Mouse (Mus musculus) adrenal gland, postnatal 10 days (tissue): ENCODE data around the gene 1700122O11Rik. TPM values are rescaled to one million over a fixed set of nuclear protein-coding genes. Genes with fewer than 3 reads are reported as not detected.

Experiments
- total RNA-seq, 2 experiments: library from RNA; stranded (reverse); gene quantifications; 2 replicates each; pipeline ENCODE4 v1.2.3; 2021

1700122O11Rik gene
- total RNA-seq, 2 experiments from 2014 or later = not detected

Other genes with a start within 250 kb of the 1700122O11Rik start
- gene Mdfi, start 203.6 kb downstream of the 1700122O11Rik start, total RNA-seq = 1 to 10 TPM; 4.2 to 5.3 TPM
- 10 to 100 TPM; 24.8 to 25.6 TPM for gene Foxp4, start 113.6 kb downstream of the 1700122O11Rik start, total RNA-seq
- gene 1700067P10Rik, start 51.0 kb upstream of the 1700122O11Rik start, total RNA-seq = not detected
- under 1 TPM; 0.27 to 0.45 TPM for gene 9830107B12Rik, start 108.0 kb upstream of the 1700122O11Rik start, total RNA-seq
- gene A530064D06Rik, start 129.0 kb upstream of the 1700122O11Rik start, total RNA-seq = under 1 TPM; 0.24 to 0.33 TPM
- gene Trem1, start 194.5 kb upstream of the 1700122O11Rik start, total RNA-seq = under 1 TPM; 0.09 to 0.42 TPM
- under 1 TPM; 0.70 to 0.72 TPM for gene Trem3, start 209.5 kb upstream of the 1700122O11Rik start, total RNA-seq
- gene Treml4, start 226.0 kb upstream of the 1700122O11Rik start, total RNA-seq = 1 to 10 TPM; 1.4 to 2.2 TPM